Mouse (Mus musculus) intestine, postnatal 0 days (tissue): Measurements from ENCODE around the gene Ndufb7. TPM values are rescaled to one million over a fixed set of nuclear protein-coding genes. Genes with fewer than 3 reads are reported as not detected.

ENCODE experiments used
- ATAC-seq: fragments of 200-750 bp; cut with Nextera tagmentation; 2 replicates; pipeline ENCODE4 v1.8.0; 2017; ENCODE audit warnings: mild to moderate bottlenecking, moderate TSS enrichment, moderate library complexity
- H3K27ac ChIP-seq: fragments of 300-500 bp; sonication (generic); 2 replicates; pipeline ENCODE4 v1.5.1; 2014; ENCODE audit warnings: mild to moderate bottlenecking, low read depth, low read length, moderate library complexity
- H3K27me3 ChIP-seq: fragments of 300-500 bp; sonication (generic); replicated peaks from 2 replicates; pipeline ENCODE4 v1.6.1; 2014; ENCODE audit warnings: low read length, mixed read lengths; ENCODE audit not compliant: control insufficient read depth, insufficient read depth
- H3K36me3 ChIP-seq: fragments of 300-500 bp; sonication (generic); 2 replicates; pipeline ENCODE4 v1.6.1; 2014; ENCODE audit warnings: mild to moderate bottlenecking, moderate library complexity; ENCODE audit not compliant: control insufficient read depth, insufficient read depth
- H3K4me1 ChIP-seq: fragments of 300-500 bp; sonication (generic); replicated peaks from 2 replicates; pipeline ENCODE4 v1.6.1; 2014; ENCODE audit warnings: antibody characterized with exemption, low read length, mixed read lengths; ENCODE audit not compliant: control insufficient read depth, insufficient read depth
- H3K4me2 ChIP-seq: fragments of 300-500 bp; sonication (generic); replicated peaks from 2 replicates; pipeline ENCODE4 v1.6.1; 2014; ENCODE audit warnings: low read depth, mild to moderate bottlenecking, moderate library complexity
- H3K4me3 ChIP-seq: fragments of 300-500 bp; sonication (generic); 2 replicates; pipeline ENCODE4 v1.5.1; 2014; ENCODE audit warnings: low read depth, low read length
- H3K9ac ChIP-seq: fragments of 300-500 bp; sonication (generic); 2 replicates; pipeline ENCODE4 v1.6.1; 2014; ENCODE audit warnings: mild to moderate bottlenecking, low read depth, low read length
- H3K9me3 ChIP-seq: fragments of 300-500 bp; sonication (generic); 2 replicates; pipeline ENCODE4 v1.6.1; 2016; ENCODE audit warnings: mixed run types; ENCODE audit not compliant: control insufficient read depth
- CTCF ChIP-seq: sonication (generic); IDR thresholded peaks from 2 replicates; pipeline ENCODE4 v1.5.1; 2016; ENCODE audit warnings: low read depth, mild to moderate bottlenecking, control low read depth, antibody characterized with exemption, moderate library complexity
- WGBS: fragments of 180-500 bp; shearing (Covaris S2); extraction: QIAGEN DNeasy Blood & Tissue Kit; methylation state at CpG from one replicate; pipeline ENCODE4 v1.1.7; 2014; 5-methylcytosine and 5-hydroxymethylcytosine counted together
- polyA plus RNA-seq: library from polyadenylated mRNA; unstranded; fragments of >200 nt; fragmentation: Nextera tagmentation; extraction: Ambion mirVana; gene quantifications from 2 replicates; pipeline ENCODE4 v1.2.1, GENCODE M21; 2015

Ndufb7 gene
- polyA plus RNA-seq, 1 experiment from 2014 or later = 579 TPM

DNA sequence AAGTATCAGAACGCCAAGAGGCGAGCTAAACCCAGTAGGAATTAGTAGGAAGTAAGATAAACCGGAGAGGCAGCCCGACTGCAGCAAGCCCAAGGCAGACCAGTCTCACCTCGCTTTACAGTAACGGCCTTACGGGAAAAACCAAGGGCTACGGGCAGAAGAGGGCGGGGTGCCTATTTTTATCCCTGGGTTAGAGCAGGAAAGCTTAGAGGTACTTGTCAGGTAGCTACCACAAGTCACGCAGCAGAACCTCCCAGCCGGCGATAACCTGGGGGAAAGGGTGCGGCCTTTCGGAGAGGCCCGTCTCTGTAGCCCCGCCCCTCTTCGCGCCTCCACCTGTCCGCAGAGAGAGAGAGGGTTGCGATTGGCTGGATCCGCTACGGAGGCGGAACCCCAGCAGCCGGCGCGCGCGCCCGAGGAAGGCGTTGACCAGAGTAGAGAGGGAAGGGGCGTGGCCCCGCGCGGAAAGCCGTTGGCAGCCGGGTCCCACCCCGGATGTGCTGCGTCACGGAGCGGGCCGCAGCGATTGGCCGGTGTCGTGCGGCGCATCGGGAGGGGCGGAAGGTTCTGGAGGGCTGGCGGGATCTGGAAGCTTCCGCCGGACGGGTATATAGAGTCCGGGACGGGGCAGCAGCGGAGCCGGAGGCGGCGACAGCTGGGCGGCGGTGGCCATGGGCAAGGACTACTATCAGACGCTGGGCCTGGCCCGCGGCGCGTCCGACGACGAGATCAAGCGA lies 41.4 kb downstream of the Ndufb7 start, which contains the start of the genes Tecr and Dnajb1:
Gene Tecr (minus strand): TSS at position 311 of the 737 bp plus-strand sequence.
Gene Dnajb1 (plus strand): TSS at position 533 of the 737 bp plus-strand sequence.
- WGBS = under 1% methylated on average over 69 of the region's 69 CpGs
- H3K4me1 ChIP-seq = no peaks in the 10 kb centered on the region
- peaks cover 31% of the 10 kb centered on the region for H3K36me3 ChIP-seq
- H3K9ac ChIP-seq = peak within 1 kb of the TSS; percentile 72
- TF ChIP-seq CTCF = no peak
- peak; percentile 96 for ATAC-seq
- H3K27ac ChIP-seq = peak within 1 kb of the TSS; percentile 94
- H3K4me3 ChIP-seq = peak within 1 kb of the TSS; percentile 64
- H3K27me3 ChIP-seq = no peaks in the 10 kb centered on the region
- H3K9me3 ChIP-seq = no peaks in the 10 kb centered on the region
- H3K4me2 ChIP-seq = peak within 1 kb of the TSS; percentile 69

DNA sequence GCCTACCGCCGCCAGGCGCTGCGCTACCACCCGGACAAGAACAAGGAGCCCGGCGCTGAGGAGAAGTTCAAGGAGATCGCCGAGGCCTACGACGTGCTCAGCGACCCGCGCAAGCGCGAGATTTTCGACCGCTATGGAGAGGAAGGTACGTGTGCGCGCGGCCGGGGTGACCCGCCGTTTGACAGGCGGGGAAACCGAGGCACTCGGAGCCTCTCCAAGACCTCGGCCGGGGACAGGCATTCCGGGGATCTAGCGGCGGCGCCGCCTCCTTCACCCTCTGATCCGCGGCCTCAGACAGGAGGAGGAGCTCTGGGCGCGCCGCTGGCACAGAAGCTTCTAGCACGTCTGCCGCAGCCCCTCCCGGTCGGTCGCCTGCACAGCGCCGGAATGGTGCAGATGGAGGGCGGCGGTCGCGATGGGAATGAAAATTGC lies 41.9 kb downstream of the Ndufb7 start:
- Histone ChIP-seq H3K27me3 (no peaks in the 10 kb centered on the region), H3K27ac (peak overlapping the region; percentile 94), H3K4me1 (no peaks in the 10 kb centered on the region), H3K9me3 (no peaks in the 10 kb centered on the region), H3K4me3 (peak overlapping the region; percentile 64), H3K4me2 (peak overlapping the region; percentile 69), H3K9ac (peak overlapping the region; percentile 72), H3K36me3 (peaks cover 36% of the 10 kb centered on the region)
- peak; percentile 74 for ATAC-seq
- peak; percentile 44 for TF ChIP-seq CTCF
- WGBS = under 1% methylated on average over 51 of the region's 51 CpGs

DNA sequence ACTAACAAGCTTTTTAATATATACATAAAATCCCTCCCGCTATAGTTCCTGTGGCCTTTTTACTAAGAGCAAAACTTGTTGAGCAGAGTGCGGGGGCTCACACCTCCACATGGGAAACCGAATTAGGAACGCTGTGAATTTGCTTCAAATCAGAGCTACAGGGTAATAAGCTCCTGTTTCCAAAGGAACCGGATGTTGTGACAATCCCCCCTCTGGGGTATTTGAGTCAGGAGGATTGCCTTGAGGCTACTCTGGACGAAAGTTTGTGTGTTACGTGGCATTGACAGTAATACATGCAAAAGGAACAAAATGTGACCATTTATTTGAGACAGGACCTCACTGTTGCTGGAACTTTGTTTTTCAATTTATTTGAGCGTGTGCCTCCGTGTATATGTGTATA lies 42.6 kb downstream of the Ndufb7 start:
- ATAC-seq = no peak

DNA sequence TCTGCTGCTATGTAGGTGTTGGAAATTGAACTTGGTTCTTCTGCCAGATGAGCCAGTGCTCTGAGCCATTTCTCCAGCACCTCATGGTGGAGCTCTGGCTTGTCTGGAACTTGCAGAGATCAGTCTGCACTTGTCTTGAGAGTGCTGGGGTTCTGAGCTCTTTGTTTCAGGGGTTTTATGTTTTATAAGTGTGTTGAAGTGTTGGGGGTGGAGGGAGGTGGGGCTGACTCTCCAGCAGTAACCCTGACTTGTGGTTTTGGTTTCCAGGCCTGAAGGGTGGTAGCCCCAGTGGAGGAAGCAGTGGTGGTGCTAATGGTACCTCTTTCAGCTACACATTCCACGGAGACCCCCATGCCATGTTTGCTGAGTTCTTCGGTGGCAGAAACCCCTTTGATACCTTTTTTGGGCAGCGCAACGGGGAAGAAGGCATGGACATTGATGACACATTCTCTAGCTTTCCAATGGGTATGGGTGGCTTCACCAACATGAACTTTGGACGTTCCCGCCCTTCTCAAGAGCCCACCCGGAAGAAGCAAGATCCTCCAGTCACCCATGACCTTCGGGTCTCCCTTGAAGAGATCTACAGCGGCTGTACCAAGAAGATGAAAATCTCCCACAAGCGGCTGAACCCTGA lies 43.2 kb downstream of the Ndufb7 start:
- no peak overlapping the region for H3K9ac ChIP-seq
- no peaks in the 10 kb centered on the region for H3K4me1 ChIP-seq
- TF ChIP-seq CTCF = no peak
- H3K27ac ChIP-seq = no peak overlapping the region
- peaks cover 36% of the 10 kb centered on the region for H3K36me3 ChIP-seq
- peak overlapping the region; percentile 64 for H3K4me3 ChIP-seq
- no peaks in the 10 kb centered on the region for H3K9me3 ChIP-seq
- WGBS = 85% methylated on average over 10 of the region's 10 CpGs
- no peak for ATAC-seq
- H3K4me2 ChIP-seq = peak overlapping the region; percentile 69
- H3K27me3 ChIP-seq = no peaks in the 10 kb centered on the region

More for the DNA sequence above, 42.6 kb downstream of the Ndufb7 start:
- no peak overlapping the region for H3K27ac ChIP-seq
- 20% methylated on average over 9 of the region's 9 CpGs for WGBS
- peak overlapping the region; percentile 69 for H3K4me2 ChIP-seq
- H3K4me1 ChIP-seq = no peaks in the 10 kb centered on the region
- peak overlapping the region; percentile 72 for H3K9ac ChIP-seq
- no peaks in the 10 kb centered on the region for H3K9me3 ChIP-seq
- TF ChIP-seq CTCF = no peak
- H3K27me3 ChIP-seq = no peaks in the 10 kb centered on the region
- H3K36me3 ChIP-seq = peaks cover 36% of the 10 kb centered on the region
- peak overlapping the region; percentile 64 for H3K4me3 ChIP-seq

DNA sequence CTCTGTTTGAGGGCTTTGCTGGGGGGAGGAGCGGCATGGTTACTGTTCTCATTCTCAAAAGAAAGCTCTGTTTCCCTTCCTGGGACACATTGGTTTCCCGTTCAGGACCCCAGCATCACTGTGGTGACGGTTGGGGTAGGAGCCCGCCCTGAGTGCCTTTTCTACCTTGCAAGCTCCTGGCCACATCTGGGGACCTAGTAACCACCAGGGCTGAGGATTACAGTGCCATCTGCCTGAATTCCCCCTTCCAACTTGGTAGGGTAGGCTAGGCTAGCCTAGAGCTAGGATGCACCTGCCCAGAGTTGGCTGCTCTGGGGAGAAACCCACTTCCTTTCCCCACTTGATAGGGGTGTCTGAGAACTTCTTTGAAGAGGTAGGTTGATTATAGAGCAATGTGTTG lies 45.5 kb downstream of the Ndufb7 start:
- no peak for ATAC-seq
- Histone ChIP-seq H3K9ac (no peak overlapping the region), H3K4me2 (no peak overlapping the region), H3K27me3 (no peaks in the 10 kb centered on the region), H3K9me3 (no peaks in the 10 kb centered on the region), H3K36me3 (peaks cover 36% of the 10 kb centered on the region), H3K4me1 (no peaks in the 10 kb centered on the region), H3K27ac (no peak overlapping the region), H3K4me3 (no peak overlapping the region)
- 95% methylated on average over 4 of the region's 4 CpGs for WGBS
- TF ChIP-seq CTCF = no peak

DNA sequence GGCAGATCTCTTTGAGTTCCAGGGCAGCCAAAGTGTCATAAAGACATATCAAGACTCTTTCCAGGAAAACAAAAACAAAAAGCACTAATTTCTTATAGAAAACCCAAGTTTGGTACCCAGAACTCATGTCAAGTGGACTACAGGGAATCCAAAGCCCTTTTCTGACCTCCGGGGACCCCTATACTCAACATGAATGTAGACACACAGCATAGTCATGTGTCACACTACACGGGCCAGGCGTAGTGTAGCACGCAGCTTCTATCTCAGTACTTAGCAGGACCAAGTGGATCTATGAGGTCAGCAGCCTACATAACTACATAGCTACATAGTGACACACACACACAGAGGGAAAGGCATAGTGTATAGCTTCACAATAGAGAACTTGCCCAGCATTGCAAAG lies 47.2 kb downstream of the Ndufb7 start:
- peaks cover 36% of the 10 kb centered on the region for H3K36me3 ChIP-seq
- H3K4me2 ChIP-seq = no peak overlapping the region
- no peaks in the 10 kb centered on the region for H3K27me3 ChIP-seq

More for the DNA sequence above, 47.2 kb downstream of the Ndufb7 start:
- H3K4me1 ChIP-seq = no peaks in the 10 kb centered on the region
- no peak overlapping the region for H3K27ac ChIP-seq
- 91% methylated on average over 4 of the region's 4 CpGs for WGBS
- H3K4me3 ChIP-seq = no peak overlapping the region
- H3K9me3 ChIP-seq = no peaks in the 10 kb centered on the region
- no peak for ATAC-seq
- no peak for TF ChIP-seq CTCF
- no peak overlapping the region for H3K9ac ChIP-seq
